Mouse (Mus musculus) embryo, embryonic 10 days (tissue): ENCODE measurements around the gene Pou3f1.

Experiments used
- DNase-seq: peaks from one replicate; pipeline ENCODE4 v3.0.0-alpha.2; 2015; ENCODE audit warnings: low spot score

The Pou3f1 gene

DNA sequence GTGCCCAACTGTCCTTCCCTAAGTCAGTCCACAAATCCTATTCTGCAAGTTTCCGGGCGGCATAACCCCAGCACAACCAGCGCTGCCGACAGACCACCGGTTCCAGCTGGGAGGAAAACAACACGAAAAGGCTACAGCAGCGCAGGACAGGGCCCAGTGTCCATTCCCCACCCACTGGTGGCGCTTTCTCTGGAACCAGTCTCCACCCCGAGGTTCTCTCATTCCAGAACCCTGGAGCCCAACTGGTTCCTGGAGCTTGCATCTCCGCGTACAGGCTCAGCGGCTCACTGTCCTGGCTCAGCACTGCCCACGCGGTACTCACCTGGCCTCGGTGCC is at the start of gene Pou3f1:
TSS of gene Pou3f1 (plus strand) at position 290 of the 336 bp plus-strand sequence.
- DNase-seq = no peak

DNA sequence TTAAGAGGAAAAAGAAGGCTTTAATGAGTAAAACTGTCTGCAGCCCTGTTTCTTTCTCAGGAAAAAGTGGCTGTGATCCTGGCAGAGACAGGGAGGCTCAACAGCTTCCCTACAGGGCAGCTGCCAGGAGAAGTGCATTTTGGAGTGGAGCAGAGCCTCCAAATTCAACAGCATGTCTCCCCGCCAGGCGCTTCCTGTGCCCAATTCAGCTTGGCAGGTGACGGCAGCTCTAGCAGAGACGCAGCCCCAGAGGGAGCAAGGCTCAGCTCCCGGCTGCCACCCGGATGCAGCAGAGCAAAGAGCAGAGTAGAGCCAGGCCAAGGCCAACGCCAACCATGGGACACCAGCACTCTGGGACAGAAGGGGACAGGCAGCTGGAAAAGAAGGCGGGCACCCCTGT is 49.4 kb upstream of the Pou3f1 start:
- no peak for DNase-seq

DNA sequence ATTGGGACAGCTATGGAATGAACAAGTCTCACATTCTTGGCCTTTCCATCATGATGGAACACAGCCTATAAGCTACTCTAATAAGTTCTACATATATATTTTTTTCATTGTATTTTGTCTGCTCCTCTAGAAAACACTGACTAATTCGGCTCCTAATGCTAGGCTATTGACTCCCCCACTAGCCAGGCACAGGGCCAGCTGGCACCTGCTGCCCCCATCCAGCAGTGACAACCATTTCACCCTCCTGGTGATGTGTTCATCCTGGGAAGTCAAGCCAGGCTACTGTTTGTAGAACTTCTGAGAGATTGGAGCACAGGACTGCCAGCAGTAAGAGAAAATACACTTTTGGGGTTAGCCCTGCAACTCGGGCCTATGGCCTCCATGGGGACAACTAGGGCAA is 46.5 kb upstream of the Pou3f1 start:
- DNase-seq = no peak

DNA sequence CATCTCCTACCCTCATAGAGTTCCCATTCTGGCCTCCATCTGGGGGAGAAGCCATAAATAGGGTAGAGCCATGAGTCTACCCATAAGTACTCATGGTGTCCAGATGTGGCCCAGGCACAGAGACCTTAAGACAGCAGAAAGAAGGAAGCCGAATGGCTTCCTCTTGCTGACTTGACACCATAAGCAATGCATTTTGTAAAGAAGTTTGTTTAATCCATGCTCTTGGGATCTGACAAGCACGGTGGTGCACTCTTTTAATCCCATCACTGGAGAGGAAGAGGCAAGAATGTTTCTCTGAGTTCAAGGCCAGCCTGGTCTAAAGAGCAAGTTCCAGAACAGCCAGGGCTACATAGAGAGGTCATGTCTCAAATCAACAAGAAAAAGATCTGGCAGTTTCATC is 45.9 kb upstream of the Pou3f1 start, which contains the start of gene 3100002H09Rik:
TSS of gene 3100002H09Rik (minus strand) at position 101 of the 400 bp plus-strand sequence.
- DNase-seq = no peak

DNA sequence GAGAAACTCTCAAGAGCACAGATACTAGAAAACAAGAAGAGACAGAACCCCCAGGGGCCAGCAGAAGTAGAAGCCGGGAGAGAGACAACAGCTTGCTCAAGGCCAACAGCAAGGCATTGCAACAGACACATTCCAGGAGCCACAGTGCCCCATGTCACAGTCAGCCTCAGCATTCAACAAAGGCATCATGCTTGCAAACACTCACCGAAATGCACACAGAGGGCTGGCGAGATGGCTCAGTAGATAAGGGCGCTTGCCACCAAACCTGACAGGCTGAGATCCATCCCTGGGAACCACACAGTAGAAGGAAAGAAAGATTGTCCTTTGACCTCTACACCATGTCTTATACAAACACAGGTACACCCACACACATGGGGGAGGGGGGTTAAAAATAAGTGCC is 44.8 kb upstream of the Pou3f1 start:
- no peak for DNase-seq

DNA sequence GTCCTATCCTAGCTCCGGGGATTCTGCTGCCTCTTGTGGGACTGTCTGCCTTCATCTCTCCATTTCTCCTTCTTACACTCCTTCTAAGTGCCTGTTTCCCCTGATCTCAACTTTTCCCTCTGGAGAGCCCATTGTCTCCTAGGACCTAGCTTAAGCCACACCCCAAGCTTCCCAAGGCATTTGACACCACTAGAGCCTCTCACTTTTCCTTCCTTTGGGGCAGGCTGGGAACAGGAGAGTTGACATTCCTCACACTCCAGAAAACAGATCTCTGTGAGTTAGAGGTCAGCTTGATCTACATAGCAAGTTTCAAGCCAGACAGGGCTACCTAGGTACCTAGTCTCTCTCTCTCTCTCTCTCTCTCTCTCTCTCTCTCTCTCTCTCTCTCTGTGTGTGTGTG is 42.4 kb upstream of the Pou3f1 start:
- DNase-seq = peak; percentile 67

DNA sequence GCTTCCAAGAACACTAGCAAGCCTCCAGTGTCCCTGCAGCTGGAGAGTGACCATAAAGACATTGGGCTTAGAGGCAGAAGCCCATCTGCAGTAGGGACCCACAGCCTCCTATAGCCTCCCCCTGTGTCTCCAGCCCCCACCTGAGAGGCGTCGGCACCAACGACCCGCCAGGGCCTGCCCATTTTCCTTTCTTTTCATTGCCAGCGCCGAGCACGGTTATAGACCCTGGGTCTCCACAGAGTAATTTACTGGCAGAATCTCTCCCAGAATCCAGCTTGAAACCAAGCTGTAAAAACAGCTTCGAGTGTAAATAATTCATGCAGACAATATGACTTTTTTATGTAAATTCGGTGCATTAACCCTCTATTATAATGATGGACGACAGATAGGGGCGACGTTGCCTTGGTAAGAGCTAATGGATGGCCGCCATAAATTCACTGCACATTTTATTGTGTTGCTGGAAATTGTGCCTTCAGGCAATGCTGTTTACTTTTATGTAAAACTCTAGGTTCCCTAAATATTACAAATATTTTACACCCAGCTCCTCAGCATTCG is 41.1 kb upstream of the Pou3f1 start:
- no peak for DNase-seq

DNA sequence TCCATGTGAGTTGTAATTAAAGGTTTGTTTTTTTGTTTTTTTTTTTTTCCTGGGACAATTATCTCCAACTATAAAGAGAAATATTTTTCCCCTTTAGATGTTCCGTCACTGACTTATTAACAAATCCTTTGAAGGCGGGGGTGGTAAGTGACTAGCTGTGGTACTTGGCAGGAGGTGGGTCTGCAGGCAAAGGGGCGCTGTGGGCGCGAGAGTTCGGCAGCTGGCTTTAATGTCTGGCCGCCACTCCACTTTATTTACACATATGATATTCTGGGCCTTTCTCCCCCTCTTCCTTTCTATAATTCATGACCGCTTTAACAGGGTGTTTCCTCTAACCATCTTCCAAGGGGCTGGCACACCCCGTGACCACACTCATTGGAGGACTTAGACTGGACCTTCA is 40.6 kb upstream of the Pou3f1 start:
- DNase-seq = no peak

DNA sequence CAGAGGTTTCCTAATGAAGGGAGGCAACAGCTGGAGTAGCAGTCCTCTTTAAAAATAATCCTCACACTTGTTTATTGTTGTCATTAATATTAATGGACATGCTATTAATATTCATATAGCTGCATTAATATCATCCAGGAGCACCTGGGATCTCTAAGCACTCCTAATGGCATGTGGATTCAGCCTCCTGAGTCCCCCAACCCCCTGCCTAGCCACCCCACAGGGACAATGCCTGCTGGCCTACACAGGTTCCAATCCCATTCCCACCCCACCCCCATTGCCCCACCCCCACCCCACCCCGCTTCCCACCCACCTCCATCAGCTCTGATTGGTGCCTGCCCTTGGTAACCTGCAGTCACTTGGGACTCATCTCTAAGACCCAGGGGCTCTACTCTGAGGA is 40.0 kb upstream of the Pou3f1 start:
- DNase-seq = no peak

DNA sequence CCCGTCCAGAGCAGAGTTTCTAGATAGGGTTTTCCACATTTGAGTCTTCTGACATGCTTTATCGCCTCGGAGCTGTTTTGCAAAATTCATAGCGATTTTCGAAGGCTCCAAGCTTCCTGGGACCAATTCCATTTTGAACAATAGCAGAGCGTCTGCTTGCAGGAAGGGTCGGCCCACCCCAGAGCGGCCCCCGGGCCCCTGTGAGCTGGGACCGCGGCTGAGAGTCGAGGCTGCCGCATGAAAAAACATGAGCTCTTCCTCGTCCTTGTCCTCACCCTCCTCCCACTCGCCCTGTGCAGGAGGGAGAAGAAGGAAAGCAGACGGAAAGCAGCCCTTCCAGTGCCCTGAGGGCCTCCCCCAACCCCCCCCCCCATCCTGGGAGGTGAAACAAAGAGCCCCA is 38.0 kb upstream of the Pou3f1 start:
- DNase-seq = peak; percentile 14

DNA sequence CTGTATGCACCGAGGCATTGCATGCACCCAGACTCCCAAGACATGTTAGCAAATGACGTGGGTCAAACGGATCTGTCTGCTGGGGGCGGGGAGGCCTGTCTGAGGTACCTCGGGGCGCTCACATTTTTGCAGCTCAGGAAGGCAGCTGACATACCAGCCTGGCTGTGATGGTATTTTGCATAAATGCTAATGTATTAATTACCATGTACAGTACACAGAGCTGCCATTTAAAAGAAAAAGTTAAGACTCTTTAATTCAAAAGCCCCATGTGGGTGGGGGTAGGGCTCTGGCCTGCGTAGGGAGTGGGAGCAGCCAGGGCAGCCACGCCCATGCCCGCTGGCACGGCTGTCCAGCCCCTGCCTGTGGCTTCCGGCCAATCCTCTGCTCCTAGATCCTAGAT is 35.2 kb upstream of the Pou3f1 start:
- DNase-seq = no peak

DNA sequence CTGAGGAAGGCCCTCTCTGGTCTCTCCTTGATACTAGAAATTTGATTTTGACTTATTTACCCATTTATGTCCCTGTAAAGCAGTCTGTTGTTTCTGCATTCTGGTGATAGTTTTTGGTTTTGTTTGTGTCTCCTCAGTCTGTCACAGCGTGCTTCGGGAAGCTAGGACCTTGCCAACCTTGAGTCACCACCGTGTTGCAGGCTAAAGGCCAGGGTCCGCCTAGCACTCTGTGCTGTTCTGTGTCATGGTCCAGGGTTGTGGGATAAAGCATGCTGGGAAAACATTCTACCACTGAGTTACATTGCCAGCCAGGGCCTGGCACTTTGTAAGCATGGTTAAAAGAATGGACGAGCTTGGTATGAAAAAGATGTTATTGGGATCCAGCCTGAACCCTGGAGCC is 34.0 kb upstream of the Pou3f1 start:
- DNase-seq = no peak

DNA sequence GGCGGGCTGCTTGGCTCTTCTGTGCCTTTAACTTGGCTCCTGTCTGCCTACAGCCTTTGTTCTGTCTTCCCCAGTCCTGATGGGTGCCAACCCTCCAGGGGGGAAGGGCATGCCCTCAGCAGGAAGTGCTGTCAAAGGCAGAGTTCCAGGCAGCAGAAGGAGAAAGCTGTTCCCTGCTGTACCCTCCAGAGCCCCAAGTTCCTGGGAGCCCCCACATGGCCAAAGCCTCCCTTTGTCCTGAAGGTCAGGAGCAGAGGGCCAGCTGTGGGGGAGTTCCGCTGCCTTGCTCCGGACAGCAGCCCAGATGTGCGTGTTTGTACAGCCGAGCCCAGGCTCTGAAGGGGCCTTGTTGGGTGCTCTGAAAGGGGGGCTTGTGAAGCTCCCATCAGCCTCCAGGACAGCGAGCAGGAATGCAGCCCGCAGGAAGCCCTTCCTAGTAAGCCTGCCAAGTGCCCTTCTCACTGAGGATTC is 32.5 kb upstream of the Pou3f1 start:
- DNase-seq = no peak

DNA sequence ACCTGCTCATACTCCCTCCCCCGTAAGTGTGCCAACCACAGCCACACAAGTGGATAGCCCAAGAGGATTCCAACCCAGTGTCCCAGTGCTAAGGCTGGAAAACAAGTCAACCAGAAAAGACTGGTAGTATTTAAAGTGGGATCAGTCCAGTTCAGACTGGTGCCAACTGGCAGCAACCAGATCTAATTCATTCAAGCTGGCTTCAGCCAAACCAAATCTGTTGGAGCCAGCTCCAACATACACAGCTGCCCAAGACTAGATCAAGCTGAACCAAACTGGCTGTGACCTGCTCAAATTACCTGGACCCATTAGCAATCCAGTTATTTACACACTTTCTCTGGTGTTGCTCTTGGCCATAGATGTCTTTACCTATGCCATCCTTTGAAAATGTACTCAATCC is 29.8 kb upstream of the Pou3f1 start:
- DNase-seq = no peak

DNA sequence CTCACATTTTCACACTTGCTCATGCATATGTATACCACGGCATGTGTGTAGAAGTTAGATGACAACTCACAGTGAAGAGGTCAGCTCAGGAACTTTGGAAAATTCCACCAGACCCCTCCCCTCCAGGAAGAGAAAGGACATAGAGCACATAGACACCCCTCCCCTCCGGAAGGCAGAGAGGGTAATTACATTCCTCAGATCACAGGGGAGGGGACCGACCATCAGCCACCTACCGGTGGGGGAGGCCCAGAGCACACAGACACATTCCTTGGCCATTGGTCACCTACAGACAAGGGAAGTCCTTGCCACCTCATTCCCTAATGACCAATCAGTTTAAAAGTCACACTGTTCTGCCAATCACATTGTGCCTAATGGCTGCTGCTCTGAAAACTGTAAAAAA is 25.2 kb upstream of the Pou3f1 start:
- DNase-seq = no peak

DNA sequence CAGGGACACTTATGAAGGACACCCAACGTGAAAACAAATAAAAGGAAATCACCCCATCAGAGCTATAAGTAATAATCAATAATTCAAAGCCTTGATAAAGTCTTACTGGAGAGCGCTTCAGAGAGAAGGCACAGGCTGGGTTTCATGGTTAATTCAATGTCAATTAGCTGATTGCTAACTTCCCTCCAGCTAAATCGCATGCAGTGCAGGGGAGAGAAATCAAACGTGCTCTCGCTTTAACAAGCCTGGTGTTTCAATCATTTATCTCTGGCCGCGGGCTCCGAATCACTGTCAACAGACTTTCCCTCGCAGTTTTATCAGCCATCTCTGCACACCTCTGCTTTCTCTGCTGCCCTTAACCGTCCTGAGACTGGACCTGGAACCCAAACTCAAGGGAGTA is 23.8 kb upstream of the Pou3f1 start:
- DNase-seq = no peak

DNA sequence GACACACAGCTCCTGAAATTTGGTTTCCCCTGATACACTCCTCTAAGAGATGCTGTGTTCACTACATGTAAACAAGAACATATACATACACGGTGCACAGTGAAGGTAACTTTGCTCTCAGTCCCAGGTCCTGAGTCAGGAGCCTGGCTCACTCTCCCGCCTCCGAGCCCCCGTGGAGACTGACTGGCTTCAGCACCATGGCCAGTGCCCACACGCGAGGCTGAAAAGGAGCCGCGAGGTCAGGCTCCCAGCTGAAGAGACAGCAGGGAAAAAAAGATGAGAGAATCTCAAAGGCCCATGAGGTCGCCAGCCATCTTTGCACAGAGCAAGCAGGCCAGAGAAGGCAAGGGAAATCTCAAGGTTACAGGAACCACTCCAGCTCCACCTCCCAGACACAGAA is 23.3 kb upstream of the Pou3f1 start:
- DNase-seq = peak; percentile 81

DNA sequence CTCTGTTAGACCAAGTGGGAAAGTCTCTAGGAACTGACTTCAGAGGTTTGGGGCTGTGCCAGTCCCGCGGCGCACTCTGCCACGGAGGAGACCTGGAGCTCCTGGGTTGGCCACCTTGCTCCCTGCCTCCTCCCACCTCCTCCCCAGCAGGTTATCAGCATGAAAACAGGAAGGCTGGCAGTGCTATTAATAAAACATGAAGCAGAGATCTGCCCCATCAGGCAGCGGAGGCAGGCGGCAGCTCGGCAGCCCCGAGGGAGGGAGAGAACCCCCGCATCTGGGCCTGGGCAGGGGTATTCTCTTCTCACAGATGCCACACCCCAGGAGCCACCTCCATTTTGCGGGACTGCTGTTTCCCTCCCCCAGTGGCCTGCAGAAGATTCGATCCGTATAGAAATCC is 16.9 kb upstream of the Pou3f1 start:
- DNase-seq = no peak

DNA sequence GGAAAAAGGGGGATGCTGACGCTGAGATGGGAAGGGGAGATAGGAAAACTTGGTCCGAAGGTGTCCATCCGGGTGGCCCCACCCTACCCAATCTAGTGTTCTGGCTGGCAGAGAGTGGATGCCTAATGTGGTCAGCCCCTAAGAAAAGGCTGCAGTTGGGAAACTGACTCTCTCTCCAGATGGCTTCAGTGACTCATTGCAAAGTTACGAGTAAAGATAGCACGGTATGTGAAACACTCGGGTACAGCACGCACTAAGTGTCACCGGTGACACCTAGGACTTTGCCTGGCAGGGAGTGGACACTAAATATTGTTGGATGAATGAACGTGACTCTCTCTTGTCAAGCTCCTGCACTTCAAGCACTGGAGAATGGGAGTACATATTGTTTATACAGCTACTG is 12.7 kb upstream of the Pou3f1 start:
- DNase-seq = no peak

DNA sequence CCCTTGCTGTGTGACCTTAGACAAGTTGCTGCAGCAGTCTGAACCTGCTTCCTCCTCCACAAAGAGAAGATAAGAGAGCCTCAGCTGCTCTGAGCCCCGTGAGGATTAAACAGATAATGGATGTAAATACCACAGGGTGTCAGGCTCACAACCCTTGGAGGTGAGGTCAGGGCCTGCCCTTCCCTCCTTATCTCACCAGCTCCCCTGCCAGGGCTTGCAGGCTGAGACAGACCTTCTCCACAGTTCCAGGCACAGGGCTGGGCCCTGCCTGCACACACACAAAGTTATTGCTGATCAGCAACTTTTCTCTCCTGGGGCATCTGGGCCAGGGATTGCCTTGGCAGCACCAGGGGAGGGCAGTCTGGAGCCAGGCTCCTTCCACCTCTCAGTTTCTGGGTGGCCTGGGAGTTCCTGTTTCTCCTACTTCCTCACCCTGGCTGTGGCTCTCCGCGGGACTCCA is 11.6 kb upstream of the Pou3f1 start:
- DNase-seq = no peak

DNA sequence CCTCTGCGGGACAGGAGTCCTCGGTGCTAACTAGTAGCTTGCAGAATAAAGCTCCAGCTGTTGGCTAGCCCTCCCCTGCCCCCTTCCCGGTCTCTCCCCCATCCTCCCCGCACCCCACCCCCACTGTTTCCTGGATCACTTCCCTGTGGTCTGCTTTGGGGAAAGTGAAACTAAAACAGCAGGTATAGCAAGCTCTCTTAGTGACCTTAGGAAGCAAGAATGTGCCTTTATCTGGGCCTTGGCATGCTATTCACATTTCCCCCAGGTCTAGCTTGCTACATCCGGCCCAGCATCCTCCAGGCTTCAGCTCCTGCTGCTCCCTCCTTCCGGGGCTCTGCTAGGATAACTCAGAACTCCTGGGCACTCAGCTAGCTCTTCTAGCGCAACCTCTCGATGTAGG is 10.0 kb upstream of the Pou3f1 start:
- DNase-seq = no peak

DNA sequence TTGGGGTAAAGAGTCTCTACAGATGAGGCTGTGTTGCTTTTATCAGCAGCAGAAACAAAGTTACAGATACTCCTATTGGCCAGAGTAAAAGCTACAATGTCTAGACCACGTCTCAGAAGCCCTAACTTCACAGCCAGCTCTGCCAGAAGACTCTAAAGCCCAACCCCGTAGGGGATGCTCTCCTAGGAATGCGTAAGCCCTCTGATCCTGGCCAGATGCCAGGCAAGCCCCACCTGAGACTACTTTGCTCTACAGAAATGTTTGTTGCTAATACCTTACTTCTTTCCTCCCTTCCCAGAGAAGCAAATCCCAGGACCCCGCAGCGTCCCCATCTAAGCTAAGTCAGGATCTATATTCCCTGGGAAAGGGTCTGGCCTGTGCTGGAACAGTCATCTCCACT is 8.7 kb upstream of the Pou3f1 start:
- DNase-seq = no peak

DNA sequence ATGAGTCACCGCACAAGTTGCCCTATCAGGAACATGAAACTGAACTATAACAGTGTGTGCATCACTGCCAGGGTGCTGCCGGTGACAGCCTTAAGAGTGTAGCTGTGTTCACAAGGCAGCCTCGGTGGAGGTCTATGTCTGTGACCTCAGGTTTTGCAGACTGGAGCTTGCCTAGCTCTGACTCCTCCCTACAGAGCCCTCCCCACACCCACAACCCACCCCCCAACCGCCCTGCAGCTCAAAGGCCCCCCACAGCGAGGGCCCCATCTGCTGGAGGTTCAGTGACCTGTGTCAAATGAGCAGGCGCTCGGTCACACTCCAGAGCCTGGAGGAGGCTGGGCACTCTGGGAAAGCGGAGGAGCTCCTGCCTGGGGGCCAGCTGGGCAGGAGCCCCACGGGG is 3.7 kb upstream of the Pou3f1 start:
- DNase-seq = peak; percentile 81

DNA sequence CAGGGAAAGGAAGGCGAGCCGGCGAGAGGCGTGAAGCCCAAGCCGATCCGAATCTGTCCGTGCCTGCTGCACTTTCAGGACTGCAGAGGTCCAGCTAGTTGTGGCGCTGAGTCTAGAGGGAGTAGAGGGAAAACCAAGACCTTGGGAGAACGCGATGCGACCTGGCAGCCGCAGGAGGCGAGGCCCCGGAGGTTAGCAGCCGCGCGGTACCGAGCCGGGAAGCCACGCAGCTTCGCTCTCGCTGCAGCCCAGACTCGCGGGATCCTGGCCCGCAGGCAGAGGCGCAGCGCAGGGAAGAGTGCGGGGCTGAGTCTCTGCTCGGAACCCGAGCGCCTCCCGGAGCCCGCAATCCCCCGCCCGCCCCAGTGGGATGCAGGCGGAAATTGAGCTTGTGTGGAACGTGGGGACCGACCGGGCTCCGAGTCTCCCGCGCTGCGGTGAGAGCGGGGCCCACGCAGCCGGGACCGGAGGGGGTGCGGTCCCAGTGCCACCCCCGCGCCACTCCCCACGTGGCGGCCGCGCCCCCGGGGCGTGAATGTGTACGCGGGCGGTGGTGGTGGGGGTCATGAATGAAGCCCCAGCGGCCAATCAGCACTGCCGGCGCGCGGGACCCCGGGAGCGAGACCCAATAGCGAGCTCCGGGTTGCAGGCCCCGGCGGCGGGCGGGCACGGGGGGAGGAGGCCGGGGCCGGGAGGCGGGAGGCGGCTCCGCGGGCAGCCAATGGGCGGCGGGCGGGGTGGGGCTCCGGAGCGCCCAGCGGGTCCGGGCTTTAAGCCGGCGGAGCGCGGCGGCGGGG is 445 bp downstream of the Pou3f1 start:
- peak; percentile 88 for DNase-seq
